Mouse (Mus musculus): Measurements from ENCODE around the gene Tmem35b. TPM values are rescaled to one million over a fixed set of nuclear protein-coding genes. Genes with fewer than 3 reads are reported as not detected.

The Tmem35b gene
- polyA plus RNA-seq, 1 experiment, result 11.4 TPM

DNA sequence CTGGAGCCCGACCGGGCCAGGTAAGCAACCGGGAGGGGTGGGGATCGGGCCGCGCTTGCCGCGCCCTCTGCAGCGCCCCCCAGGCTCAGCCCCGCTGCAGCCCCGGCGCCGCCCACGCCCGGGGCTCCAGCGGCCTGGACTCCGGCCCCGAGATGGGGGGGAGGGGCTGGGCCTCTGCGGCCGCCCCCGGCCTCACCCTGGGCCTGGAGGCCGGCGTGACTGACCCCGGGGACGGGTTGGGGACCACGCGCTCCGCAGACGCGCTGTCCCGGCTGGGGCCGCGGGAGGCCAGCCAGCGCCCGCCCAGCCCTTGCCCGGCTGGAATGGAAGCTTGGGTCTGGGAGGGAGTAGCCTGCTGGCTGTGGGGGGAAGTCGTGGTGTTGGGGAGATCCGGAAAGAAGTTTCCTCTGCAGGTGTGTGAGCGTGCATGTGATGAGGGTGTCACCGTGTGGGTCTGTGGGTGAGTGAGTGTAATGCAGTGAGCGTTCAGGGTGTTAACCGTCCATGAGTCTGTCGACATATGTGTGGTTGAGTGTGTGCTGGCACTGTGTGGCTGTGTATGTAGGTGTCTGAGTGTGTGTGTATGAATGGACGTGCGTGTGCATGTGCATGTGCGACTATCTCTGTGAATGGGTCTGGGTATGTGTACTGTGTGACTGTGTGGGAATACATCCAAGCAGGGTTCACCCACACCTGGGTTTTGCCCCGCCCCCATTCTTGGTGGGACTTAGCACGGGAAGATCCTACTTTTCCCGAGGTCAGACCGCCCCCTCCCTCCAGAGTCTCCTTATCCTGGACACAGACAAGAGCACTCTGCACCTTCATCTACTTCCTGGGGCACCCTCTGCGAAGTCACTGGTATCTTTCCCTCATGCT is 46.1 kb downstream of the Tmem35b start:
- H3K27me3 ChIP-seq (ENCODE audit: control insufficient read depth, insufficient read depth, low read length), result no peaks in the 10 kb centered on the region
- H3K4me1 ChIP-seq (ENCODE audit: control insufficient read depth, insufficient read depth, low read length), result peaks cover 39% of the 10 kb centered on the region
- peak; percentile 60 to 73 for DNase-seq
- TF ChIP-seq CTCF (IDR thresholded peaks at IDR 0.05; ENCODE audit: borderline replicate concordance, insufficient read depth, low read depth, low read length), result no peak
- no peak for TF ChIP-seq POLR2A (IDR thresholded peaks at IDR 0.05; ENCODE audit: borderline replicate concordance, insufficient read depth, low read length)
- H3K27ac ChIP-seq (ENCODE audit: insufficient read depth, low read length), result peak overlapping the region; percentile 100
- H3K4me3 ChIP-seq (replicated peaks; ENCODE audit: insufficient read depth, low read depth, low read length), result peak overlapping the region; percentile 100
- WGBS, result 2% methylated on average over 46 of the region's 51 CpGs

DNA sequence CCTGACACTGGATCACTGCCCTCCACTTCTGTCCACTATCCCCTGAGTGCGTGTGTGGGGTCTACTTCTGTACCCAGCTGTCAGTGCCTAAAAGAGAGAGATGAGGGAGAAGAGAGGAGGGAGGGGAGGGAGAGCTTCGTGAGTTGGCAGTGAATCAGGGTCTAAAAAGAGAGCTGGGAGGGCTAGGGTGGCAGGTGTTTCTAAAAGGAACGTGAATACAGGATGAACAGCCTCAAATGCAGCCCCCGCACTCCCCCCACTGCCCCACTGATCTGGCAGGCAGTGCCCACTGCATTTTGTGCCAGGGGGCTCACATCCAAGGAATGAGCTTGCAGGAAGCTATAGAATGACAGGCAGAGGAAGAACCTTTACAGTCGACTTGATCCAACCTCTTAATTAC is 47.4 kb downstream of the Tmem35b start:
- WGBS, result 7% methylated on average over 5 of the region's 5 CpGs
- H3K4me1 ChIP-seq (ENCODE audit: control insufficient read depth, insufficient read depth, low read length), result peaks cover 45% of the 10 kb centered on the region
- peak overlapping the region; percentile 55 for H3K4me3 ChIP-seq (replicated peaks; ENCODE audit: insufficient read depth, low read depth, low read length)
- H3K27ac ChIP-seq (ENCODE audit: insufficient read depth, low read length), result peak overlapping the region; percentile 73
- DNase-seq, result peak; percentile 78 to 84
- no peaks in the 10 kb centered on the region for H3K27me3 ChIP-seq (ENCODE audit: control insufficient read depth, insufficient read depth, low read length)
- TF ChIP-seq POLR2A (IDR thresholded peaks at IDR 0.05; ENCODE audit: borderline replicate concordance, insufficient read depth, low read length) (no peak), CTCF (IDR thresholded peaks at IDR 0.05; ENCODE audit: borderline replicate concordance, insufficient read depth, low read depth, low read length) (no peak)

DNA sequence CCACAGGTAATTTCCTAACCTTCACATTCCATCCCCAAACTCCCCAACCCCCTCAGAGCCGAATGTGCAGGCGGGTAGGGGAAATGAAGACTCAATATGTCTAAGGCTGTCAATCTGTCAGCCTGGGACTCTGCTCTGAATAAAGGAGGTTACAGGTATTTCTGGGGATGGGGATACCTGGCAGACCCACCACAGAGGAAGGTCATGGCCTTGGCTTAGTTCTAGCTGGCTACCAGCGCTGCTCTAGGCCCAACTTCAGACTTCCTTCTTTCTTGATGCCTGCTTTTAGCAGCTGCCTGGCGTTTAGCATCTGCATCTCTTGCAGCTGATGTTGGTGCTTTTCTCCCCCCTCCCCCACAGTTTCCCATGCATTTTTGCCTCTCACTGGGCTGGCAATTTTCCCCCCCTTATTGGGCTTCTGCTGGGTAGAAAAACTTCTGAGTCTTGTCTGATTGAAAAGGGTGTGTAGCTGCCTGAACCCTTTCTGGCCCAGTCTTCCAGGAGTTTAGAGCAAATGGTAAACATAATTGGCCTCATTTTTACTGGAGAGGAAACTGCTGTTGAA is 47.9 kb downstream of the Tmem35b start:
- H3K27me3 ChIP-seq (ENCODE audit: control insufficient read depth, insufficient read depth, low read length), result no peaks in the 10 kb centered on the region
- H3K4me3 ChIP-seq (replicated peaks; ENCODE audit: insufficient read depth, low read depth, low read length), result peak overlapping the region; percentile 55
- H3K27ac ChIP-seq (ENCODE audit: insufficient read depth, low read length), result peak overlapping the region; percentile 73
- WGBS, result 20% methylated on average over 4 of the region's 4 CpGs
- H3K4me1 ChIP-seq (ENCODE audit: control insufficient read depth, insufficient read depth, low read length), result peaks cover 45% of the 10 kb centered on the region
- TF ChIP-seq POLR2A (IDR thresholded peaks at IDR 0.05; ENCODE audit: borderline replicate concordance, insufficient read depth, low read length) (no peak), CTCF (IDR thresholded peaks at IDR 0.05; ENCODE audit: borderline replicate concordance, insufficient read depth, low read depth, low read length) (no peak)
- DNase-seq, result no peak

DNA sequence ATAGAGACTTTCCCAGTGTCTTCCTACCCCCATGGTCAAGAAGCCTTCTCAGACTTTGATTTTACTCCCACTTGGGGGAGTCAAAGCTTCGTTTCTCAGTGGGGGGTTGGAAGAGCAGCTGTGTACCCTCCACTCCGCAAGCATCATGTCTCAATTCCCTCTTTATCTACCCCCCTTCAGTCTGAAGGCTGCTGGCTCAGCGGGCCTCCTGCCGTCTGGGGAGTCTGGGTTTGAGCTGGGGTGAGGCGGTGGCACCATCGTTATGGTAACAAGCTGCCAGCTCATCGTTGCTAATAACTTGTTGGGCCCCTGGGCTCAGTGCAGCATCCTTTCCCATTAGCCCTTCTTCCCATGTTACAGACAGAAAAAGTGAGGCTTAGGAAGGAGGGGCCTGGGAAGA is 48.6 kb downstream of the Tmem35b start:
- peak; percentile 21 to 29 for DNase-seq
- no peak overlapping the region for H3K27ac ChIP-seq (ENCODE audit: insufficient read depth, low read length)
- peaks cover 48% of the 10 kb centered on the region for H3K4me1 ChIP-seq (ENCODE audit: control insufficient read depth, insufficient read depth, low read length)
- H3K27me3 ChIP-seq (ENCODE audit: control insufficient read depth, insufficient read depth, low read length), result no peaks in the 10 kb centered on the region
- WGBS, result 21% methylated on average over 7 of the region's 7 CpGs
- TF ChIP-seq CTCF (IDR thresholded peaks at IDR 0.05; ENCODE audit: borderline replicate concordance, insufficient read depth, low read depth, low read length), result no peak
- TF ChIP-seq POLR2A (IDR thresholded peaks at IDR 0.05; ENCODE audit: borderline replicate concordance, insufficient read depth, low read length), result no peak
- peak overlapping the region; percentile 24 for H3K4me3 ChIP-seq (replicated peaks; ENCODE audit: insufficient read depth, low read depth, low read length)

DNA sequence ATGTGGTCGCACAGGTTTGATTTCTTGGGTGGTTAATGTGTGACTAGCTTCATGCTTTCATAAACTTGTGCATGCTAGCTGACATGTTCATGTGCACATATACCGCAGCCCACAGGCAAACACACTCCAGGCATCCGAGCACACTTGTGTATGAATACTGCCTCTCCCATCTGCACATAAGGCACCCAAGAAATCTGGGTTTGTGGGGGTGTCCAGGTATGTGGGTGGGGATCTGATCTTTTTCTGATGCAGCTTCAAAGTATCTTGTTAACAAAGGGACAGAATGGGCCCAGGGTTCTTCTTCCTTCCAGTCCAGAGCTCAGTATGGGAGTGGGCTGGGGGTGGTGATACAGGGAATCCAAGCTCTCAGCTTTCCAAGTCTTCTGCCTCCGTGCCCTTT is 49.1 kb downstream of the Tmem35b start:
- Histone ChIP-seq H3K27me3 (ENCODE audit: control insufficient read depth, insufficient read depth, low read length) (no peaks in the 10 kb centered on the region), H3K4me1 (ENCODE audit: control insufficient read depth, insufficient read depth, low read length) (peaks cover 48% of the 10 kb centered on the region), H3K4me3 (replicated peaks; ENCODE audit: insufficient read depth, low read depth, low read length) (peak overlapping the region; percentile 24), H3K27ac (ENCODE audit: insufficient read depth, low read length) (no peak overlapping the region)
- peak; percentile 10 to 26 for DNase-seq
- 55% methylated on average over 4 of the region's 4 CpGs for WGBS
- no peak for TF ChIP-seq CTCF (IDR thresholded peaks at IDR 0.05; ENCODE audit: borderline replicate concordance, insufficient read depth, low read depth, low read length)
- no peak for TF ChIP-seq POLR2A (IDR thresholded peaks at IDR 0.05; ENCODE audit: borderline replicate concordance, insufficient read depth, low read length)

DNA sequence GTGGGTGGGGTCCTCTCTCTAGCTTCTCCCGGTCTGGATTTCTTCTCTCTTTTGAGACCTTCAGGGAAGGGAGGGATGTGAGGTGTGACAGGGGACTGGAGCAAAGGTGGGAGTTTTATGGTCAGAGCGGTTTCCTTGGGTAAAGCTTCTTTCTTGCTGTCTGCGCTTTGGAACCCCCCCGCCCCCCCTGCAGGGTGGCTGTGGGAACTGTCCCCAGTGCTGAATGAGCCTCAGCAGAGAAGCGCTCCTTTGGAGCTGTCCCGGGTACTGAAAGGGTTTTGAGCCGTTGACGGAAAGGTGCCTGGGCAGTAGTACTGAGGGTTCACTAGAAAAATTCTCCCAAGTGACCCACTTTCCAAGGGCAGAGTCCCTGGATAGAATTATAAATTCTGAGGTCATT is 50.0 kb downstream of the Tmem35b start:
- WGBS, result 23% methylated on average over 8 of the region's 8 CpGs
- peak; percentile 28 to 30 for DNase-seq
- no peak for TF ChIP-seq POLR2A (IDR thresholded peaks at IDR 0.05; ENCODE audit: borderline replicate concordance, insufficient read depth, low read length)
- no peak for TF ChIP-seq CTCF (IDR thresholded peaks at IDR 0.05; ENCODE audit: borderline replicate concordance, insufficient read depth, low read depth, low read length)
- no peak overlapping the region for H3K4me3 ChIP-seq (replicated peaks; ENCODE audit: insufficient read depth, low read depth, low read length)
- no peaks in the 10 kb centered on the region for H3K27me3 ChIP-seq (ENCODE audit: control insufficient read depth, insufficient read depth, low read length)
- H3K4me1 ChIP-seq (ENCODE audit: control insufficient read depth, insufficient read depth, low read length), result peaks cover 52% of the 10 kb centered on the region
- H3K27ac ChIP-seq (ENCODE audit: insufficient read depth, low read length), result no peak overlapping the region

DNA sequence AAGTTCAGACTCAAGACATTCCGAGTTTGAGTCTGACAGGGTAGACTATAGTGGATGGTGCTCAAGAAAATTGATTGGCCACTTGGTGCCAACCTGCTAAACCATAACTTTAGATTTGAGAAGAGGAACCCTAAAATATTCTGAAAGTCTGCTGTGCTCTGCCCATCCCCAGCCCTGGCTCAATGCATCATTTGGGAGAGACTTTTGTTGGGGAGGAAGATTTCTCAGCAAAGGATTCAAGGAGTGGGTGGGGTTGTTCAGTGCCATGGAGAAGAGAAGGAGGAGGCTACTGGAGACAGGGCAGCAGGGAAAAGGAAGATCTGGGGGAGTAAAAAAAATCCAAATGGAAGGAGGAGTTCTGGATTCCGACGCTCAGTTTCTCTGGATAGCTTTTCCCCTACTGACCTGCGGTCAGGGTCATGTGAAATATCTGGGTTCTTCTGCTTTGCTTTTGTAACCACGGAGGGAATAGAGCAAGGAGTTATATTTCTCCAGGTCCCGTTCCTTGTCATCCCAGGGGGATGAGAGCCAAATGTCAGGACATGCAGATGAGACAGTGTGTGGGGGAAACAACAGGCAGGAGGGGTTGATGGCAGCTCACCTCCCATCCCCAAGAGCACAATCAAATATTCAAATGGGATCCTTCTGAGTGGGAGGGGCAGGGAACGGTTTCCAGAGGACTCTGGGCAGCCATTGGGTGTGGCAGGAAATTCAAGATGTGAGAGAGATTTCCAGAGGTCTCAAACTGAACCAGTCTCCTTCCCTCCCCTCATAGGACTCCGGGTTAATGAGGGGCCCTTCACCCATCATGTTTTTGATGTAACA is 50.8 kb downstream of the Tmem35b start:
- Histone ChIP-seq H3K4me3 (replicated peaks; ENCODE audit: insufficient read depth, low read depth, low read length) (no peak overlapping the region), H3K4me1 (ENCODE audit: control insufficient read depth, insufficient read depth, low read length) (peaks cover 60% of the 10 kb centered on the region), H3K27ac (ENCODE audit: insufficient read depth, low read length) (no peak overlapping the region), H3K27me3 (ENCODE audit: control insufficient read depth, insufficient read depth, low read length) (no peaks in the 10 kb centered on the region)
- WGBS, result 60% methylated on average over 8 of the region's 8 CpGs
- peak; percentile 6 to 18 for DNase-seq
- TF ChIP-seq POLR2A (IDR thresholded peaks at IDR 0.05; ENCODE audit: borderline replicate concordance, insufficient read depth, low read length) (no peak), CTCF (IDR thresholded peaks at IDR 0.05; ENCODE audit: borderline replicate concordance, insufficient read depth, low read depth, low read length) (no peak)

Measured in cerebellum, adult 2 months (tissue).